Mouse (Mus musculus) neural tube, embryonic 12.5 days (tissue): ENCODE measurements around the gene Best1. TPM values are rescaled to one million over a fixed set of nuclear protein-coding genes. Genes with fewer than 3 reads are reported as not detected.

Experiments
- ATAC-seq: fragments of 200-750 bp; cut with Nextera tagmentation; 2 replicates; pipeline ENCODE4 v1.8.0; 2017; ENCODE audit warnings: low read depth, mild to moderate bottlenecking, moderate TSS enrichment, moderate library complexity; ENCODE audit not compliant: low FRiP score
- H3K27ac ChIP-seq: fragments of 300-500 bp; sonication (generic); 2 replicates; pipeline ENCODE4 v1.5.1; 2016
- H3K27me3 ChIP-seq: fragments of 300-500 bp; sonication (generic); replicated peaks from 2 replicates; pipeline ENCODE4 v1.6.1; 2016; ENCODE audit warnings: mild to moderate bottlenecking
- H3K36me3 ChIP-seq: fragments of 300-500 bp; sonication (generic); 2 replicates; pipeline ENCODE4 v1.6.1; 2016; ENCODE audit warnings: mild to moderate bottlenecking
- H3K4me1 ChIP-seq: fragments of 300-500 bp; sonication (generic); 2 replicates; pipeline ENCODE4 v1.6.1; 2016
- H3K4me2 ChIP-seq: fragments of 300-500 bp; sonication (generic); replicated peaks from 2 replicates; pipeline ENCODE4 v1.6.1; 2016; ENCODE audit warnings: mild to moderate bottlenecking
- H3K4me3 ChIP-seq: fragments of 300-500 bp; sonication (generic); 2 replicates; pipeline ENCODE4 v1.5.1; 2016
- H3K9ac ChIP-seq: fragments of 300-500 bp; sonication (generic); 2 replicates; pipeline ENCODE4 v1.6.1; 2016; ENCODE audit warnings: mild to moderate bottlenecking
- H3K9me3 ChIP-seq: fragments of 300-500 bp; sonication (generic); 2 replicates; pipeline ENCODE4 v1.6.1; 2016; ENCODE audit warnings: mild to moderate bottlenecking
- WGBS: fragments of 180-500 bp; shearing (Covaris S2); methylation state at CpG from one replicate; pipeline ENCODE4 v1.1.7; 2016; 5-methylcytosine and 5-hydroxymethylcytosine counted together
- polyA plus RNA-seq: library from polyadenylated mRNA; unstranded; fragments of >200 nt; fragmentation: Nextera tagmentation; extraction: Ambion mirVana; gene quantifications from 2 replicates; pipeline ENCODE4 v1.2.1, GENCODE M21; 2016

The Best1 gene
- polyA plus RNA-seq, 1 experiment from 2014 or later, result 1.9 TPM

DNA sequence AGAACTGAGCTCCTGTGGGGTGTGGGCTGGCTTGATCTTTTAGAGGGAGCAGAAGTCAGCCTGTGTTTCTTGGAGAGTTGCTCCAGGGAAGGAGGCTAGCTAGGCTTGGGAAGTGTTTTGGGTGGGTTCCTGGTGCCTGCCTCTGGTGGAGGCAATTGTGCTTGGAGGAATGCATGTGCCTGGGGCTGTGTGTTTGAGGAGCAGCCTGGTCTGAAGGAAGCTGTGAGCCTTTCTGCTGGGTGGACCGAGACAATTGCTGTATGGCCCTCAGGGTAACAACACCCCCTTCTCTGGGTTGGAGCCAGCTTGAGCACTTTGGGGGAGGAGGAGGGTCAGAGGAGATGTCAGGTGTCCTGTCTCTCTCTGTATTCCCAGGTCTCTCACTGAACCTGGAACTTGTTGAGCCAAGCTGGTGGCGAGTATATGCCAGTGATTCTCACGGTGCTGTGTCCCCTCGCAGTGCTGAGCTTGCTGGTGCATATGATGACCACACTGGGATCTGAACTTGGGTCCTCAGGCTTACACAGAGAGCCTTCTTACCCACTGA lies 17.9 kb upstream of the Best1 start:
- H3K9me3 ChIP-seq, result no peaks in the 10 kb centered on the region
- peak overlapping the region; percentile 54 for H3K4me3 ChIP-seq
- 64% methylated on average over 4 of the region's 4 CpGs for WGBS
- no peak for ATAC-seq
- 0 out of 2 replicates have a peak overlapping the region, but pooled peaks have one; percentile 30 for H3K9ac ChIP-seq
- H3K4me1 ChIP-seq, result peaks cover 25% of the 10 kb centered on the region
- 0 out of 2 replicates have a peak, but pooled peaks cover 11% of the 10 kb centered on the region for H3K27me3 ChIP-seq
- H3K27ac ChIP-seq, result no peak overlapping the region
- no peaks in the 10 kb centered on the region for H3K36me3 ChIP-seq
- H3K4me2 ChIP-seq, result peak overlapping the region; percentile 90

- Histone ChIP-seq H3K27ac (no peak overlapping the region), H3K27me3 (0 out of 2 replicates have a peak, but pooled peaks cover 11% of the 10 kb centered on the region), H3K4me2 (peak overlapping the region; percentile 90), H3K9me3 (no peaks in the 10 kb centered on the region), H3K4me3 (peak overlapping the region; percentile 54), H3K36me3 (no peaks in the 10 kb centered on the region), H3K9ac (peak overlapping the region; percentile 72), H3K4me1 (peaks cover 25% of the 10 kb centered on the region)
- WGBS, result 5% methylated on average over 3 of the region's 3 CpGs
- ATAC-seq, result peak; percentile 61
Observed at GRCm38 (mm10) chr19:10018527-10018818, 17.0 kb upstream of the Best1 start.

DNA sequence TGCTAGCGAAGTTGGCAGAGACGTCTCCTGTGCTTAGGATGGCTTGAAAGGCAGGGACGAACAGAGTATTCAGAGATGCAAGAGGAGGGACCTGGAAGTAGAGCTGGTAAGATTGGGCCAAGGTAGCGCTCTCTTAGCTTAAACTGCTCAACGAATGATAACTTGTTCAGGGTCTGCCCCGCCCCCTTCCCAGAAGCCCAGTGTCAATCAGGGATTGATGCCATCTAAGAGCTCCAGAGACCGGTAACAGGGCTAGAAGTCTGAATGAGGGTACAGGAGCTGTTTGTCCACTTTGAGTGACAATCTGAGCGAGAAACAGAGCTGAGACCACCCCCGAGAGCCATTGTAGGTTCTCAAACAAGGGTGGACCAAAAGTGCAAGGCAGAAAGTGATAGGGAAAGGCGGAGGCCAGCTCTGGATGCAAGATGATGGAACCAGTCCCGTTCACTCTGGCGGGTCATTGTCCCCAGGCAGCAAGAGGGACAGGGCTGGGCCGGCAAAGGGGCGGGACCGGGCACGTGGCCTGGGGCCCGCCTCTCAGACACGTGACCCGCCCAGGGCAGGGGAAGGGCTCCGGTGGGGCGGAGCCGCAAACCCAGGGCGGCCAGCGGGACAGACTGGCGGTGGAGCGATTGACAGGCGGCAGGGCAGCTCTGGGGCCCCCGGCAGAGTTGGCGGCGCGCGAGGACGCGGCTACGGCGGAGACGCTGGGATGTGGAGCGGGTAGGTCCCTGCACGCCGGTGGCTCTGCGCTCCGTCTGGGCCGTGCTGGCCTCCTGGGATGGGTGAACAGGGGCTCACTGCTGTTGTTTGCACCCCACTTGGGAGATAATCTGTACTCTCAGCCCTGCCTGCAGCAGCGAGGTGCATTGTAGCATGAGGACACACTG lies 16.4 kb upstream of the Best1 start:
- Histone ChIP-seq H3K36me3 (no peaks in the 10 kb centered on the region), H3K4me1 (peaks cover 25% of the 10 kb centered on the region), H3K4me3 (peak overlapping the region; percentile 54), H3K9ac (peak overlapping the region; percentile 72), H3K27ac (no peak overlapping the region), H3K27me3 (0 out of 2 replicates have a peak, but pooled peaks cover 11% of the 10 kb centered on the region), H3K9me3 (no peaks in the 10 kb centered on the region), H3K4me2 (peak overlapping the region; percentile 90)
- ATAC-seq, result peak; percentile 97
- 5% methylated on average over 44 of the region's 44 CpGs for WGBS

- Histone ChIP-seq H3K4me1 (peaks cover 20% of the 10 kb centered on the region), H3K9me3 (no peaks in the 10 kb centered on the region), H3K4me2 (no peak overlapping the region), H3K27ac (no peak overlapping the region), H3K36me3 (no peaks in the 10 kb centered on the region), H3K9ac (no peak overlapping the region), H3K27me3 (0 out of 2 replicates have a peak, but pooled peaks cover 8% of the 10 kb centered on the region), H3K4me3 (no peak overlapping the region)
- 87% methylated on average over 4 of the region's 4 CpGs for WGBS
- ATAC-seq, result no peak
Observed at GRCm38 (mm10) chr19:10016151-10016550, 14.7 kb upstream of the Best1 start.

DNA sequence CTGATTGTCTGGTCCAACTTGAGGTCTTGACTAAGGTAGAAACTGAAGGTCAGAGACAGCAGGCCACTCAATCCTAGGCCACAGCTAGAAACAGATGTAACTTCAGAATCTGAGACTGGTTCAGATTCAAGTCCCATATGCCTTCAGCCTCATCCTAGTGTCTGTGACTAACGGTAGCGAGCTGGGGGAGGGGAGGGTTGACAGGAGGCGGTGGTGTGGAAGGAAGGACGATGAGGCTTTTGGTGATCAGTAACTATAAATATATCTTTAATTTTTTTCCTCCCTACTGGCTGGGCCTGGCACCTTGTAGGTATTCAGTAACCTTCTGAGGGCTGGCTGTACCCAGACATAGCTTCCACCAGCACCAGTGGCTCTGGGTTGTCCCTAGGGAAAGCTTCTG lies 14.0 kb upstream of the Best1 start:
- Histone ChIP-seq H3K9ac (no peak overlapping the region), H3K4me2 (no peak overlapping the region), H3K9me3 (no peaks in the 10 kb centered on the region), H3K36me3 (no peaks in the 10 kb centered on the region), H3K27me3 (0 out of 2 replicates have a peak, but pooled peaks cover 8% of the 10 kb centered on the region), H3K27ac (no peak overlapping the region), H3K4me1 (peaks cover 20% of the 10 kb centered on the region), H3K4me3 (no peak overlapping the region)
- ATAC-seq, result no peak
- WGBS, result 79% methylated on average over 4 of the region's 4 CpGs

GRCm38 (mm10) chr19:10014824-10015223 lies 13.4 kb upstream of the Best1 start:
- peaks cover 20% of the 10 kb centered on the region for H3K4me1 ChIP-seq
- no peak overlapping the region for H3K4me2 ChIP-seq
- 83% methylated on average over 13 of the region's 13 CpGs for WGBS
- H3K27ac ChIP-seq, result no peak overlapping the region
- ATAC-seq, result no peak
- no peaks in the 10 kb centered on the region for H3K9me3 ChIP-seq
- no peak overlapping the region for H3K9ac ChIP-seq
- H3K4me3 ChIP-seq, result no peak overlapping the region
- 0 out of 2 replicates have a peak, but pooled peaks cover 8% of the 10 kb centered on the region for H3K27me3 ChIP-seq
- no peaks in the 10 kb centered on the region for H3K36me3 ChIP-seq

GRCm38 (mm10) chr19:10013913-10014312 lies 12.5 kb upstream of the Best1 start:
- WGBS, result 53% methylated on average over 5 of the region's 5 CpGs
- no peak for ATAC-seq
- no peak overlapping the region for H3K27ac ChIP-seq
- peaks cover 15% of the 10 kb centered on the region for H3K4me1 ChIP-seq
- no peaks in the 10 kb centered on the region for H3K9me3 ChIP-seq
- H3K9ac ChIP-seq, result no peak overlapping the region
- no peak overlapping the region for H3K4me2 ChIP-seq
- H3K27me3 ChIP-seq, result 0 out of 2 replicates have a peak, but pooled peaks cover 2% of the 10 kb centered on the region
- no peak overlapping the region for H3K4me3 ChIP-seq
- no peaks in the 10 kb centered on the region for H3K36me3 ChIP-seq

- Histone ChIP-seq H3K4me1 (peaks cover 9% of the 10 kb centered on the region), H3K36me3 (no peaks in the 10 kb centered on the region), H3K27ac (peak overlapping the region; percentile 42; the same call in 1 of the 2 replicates), H3K9ac (no peak overlapping the region), H3K4me3 (no peak overlapping the region), H3K9me3 (no peaks in the 10 kb centered on the region), H3K27me3 (no peaks in the 10 kb centered on the region), H3K4me2 (no peak overlapping the region)
- ATAC-seq, result no peak
- WGBS, result 48% methylated on average over 3 of the region's 3 CpGs
Observed at GRCm38 (mm10) chr19:10013348-10013747, 11.9 kb upstream of the Best1 start.

DNA sequence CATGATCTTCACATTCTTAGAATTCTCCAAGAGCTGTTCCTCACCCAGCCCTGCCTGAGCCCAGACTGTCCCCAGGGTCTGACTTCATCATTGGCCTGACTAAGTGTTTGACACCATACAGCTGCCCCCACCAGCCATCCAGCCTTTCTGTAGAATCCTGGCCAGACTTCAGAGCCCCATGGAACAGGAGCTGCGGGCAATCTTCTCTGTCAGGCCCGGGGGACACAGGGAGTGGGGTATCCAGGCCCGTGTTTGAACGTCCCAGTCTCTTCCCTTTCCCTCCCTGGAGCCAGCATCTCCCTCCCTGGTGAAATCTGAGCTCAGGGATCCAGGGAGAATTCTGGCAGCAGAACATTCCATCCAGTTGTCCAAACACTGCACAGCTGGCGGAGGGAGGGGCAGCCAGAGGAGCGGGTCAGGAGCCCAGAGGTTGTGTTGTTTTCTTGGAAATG lies 11.4 kb upstream of the Best1 start:
- no peaks in the 10 kb centered on the region for H3K27me3 ChIP-seq
- no peaks in the 10 kb centered on the region for H3K9me3 ChIP-seq
- H3K36me3 ChIP-seq, result no peaks in the 10 kb centered on the region
- H3K4me3 ChIP-seq, result no peak overlapping the region
- H3K9ac ChIP-seq, result 0 out of 2 replicates have a peak overlapping the region, but pooled peaks have one; percentile 21
- ATAC-seq, result no peak
- 34% methylated on average over 6 of the region's 6 CpGs for WGBS
- peaks cover 5% of the 10 kb centered on the region for H3K4me1 ChIP-seq
- H3K27ac ChIP-seq, result peak overlapping the region; percentile 42; the same call in 1 of the 2 replicates
- H3K4me2 ChIP-seq, result no peak overlapping the region

- no peak overlapping the region for H3K4me2 ChIP-seq
- H3K27ac ChIP-seq, result no peak overlapping the region
- H3K36me3 ChIP-seq, result no peaks in the 10 kb centered on the region
- no peaks in the 10 kb centered on the region for H3K9me3 ChIP-seq
- ATAC-seq, result no peak
- no peaks in the 10 kb centered on the region; the same call in 1 of the 2 replicates for H3K4me1 ChIP-seq
- no peak overlapping the region for H3K4me3 ChIP-seq
- H3K9ac ChIP-seq, result no peak overlapping the region
- H3K27me3 ChIP-seq, result no peaks in the 10 kb centered on the region
- 83% methylated on average over 1 of the region's 1 CpGs for WGBS
Observed at GRCm38 (mm10) chr19:10011408-10011807, 10.0 kb upstream of the Best1 start.

DNA sequence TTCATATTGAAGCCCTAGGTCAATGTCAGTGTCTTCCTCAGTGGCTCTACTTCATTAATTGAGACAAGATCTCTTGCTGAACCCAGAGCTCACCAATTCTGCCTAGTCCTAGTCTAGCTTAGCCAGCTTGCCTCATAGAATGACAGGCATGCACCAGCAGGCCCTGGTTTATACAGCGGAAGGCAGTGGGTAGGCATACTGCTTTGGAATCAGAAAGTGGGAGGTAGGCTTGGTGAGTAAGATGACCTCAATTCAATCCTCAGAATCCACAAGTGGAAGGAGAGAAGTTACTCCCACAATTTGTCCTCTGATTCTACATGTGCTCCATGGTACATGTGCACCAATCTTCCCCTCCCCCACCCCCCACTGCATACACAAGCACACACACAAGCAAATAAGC lies 2.3 kb upstream of the Best1 start:
- no peak for ATAC-seq
- H3K27me3 ChIP-seq, result no peaks in the 10 kb centered on the region
- H3K4me1 ChIP-seq, result no peaks in the 10 kb centered on the region

DNA sequence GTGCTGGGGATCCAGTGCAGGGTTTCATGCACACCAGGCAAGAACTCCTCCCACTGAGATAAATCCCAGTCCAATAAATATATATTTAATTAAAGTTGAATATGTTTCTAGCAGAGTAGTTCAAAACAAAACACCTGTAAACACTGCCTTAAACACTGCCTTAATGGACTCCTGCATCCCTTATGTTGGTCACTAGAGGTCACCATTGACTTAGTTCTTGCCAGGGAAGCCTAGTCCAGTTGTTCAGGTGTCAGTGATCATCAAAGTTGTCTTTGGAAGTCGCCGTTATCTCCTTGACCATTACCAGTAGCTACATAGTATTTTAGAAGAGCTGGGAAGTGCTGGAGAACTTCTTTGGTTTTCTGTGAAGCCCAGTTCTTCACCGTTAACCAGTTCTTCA lies 1.1 kb downstream of the Best1 start:
- peak; percentile 41; the same call in 1 of the 2 replicates for ATAC-seq
- Histone ChIP-seq H3K9me3 (no peaks in the 10 kb centered on the region), H3K4me2 (no peak overlapping the region), H3K36me3 (no peaks in the 10 kb centered on the region), H3K27ac (no peak overlapping the region), H3K4me1 (no peaks in the 10 kb centered on the region), H3K4me3 (no peak overlapping the region), H3K27me3 (no peaks in the 10 kb centered on the region), H3K9ac (no peak overlapping the region)
- WGBS, result 33% methylated on average over 3 of the region's 3 CpGs

More for the DNA sequence above, 2.3 kb upstream of the Best1 start:
- Histone ChIP-seq H3K9me3 (no peaks in the 10 kb centered on the region), H3K4me3 (no peak overlapping the region), H3K27ac (no peak overlapping the region), H3K36me3 (no peaks in the 10 kb centered on the region), H3K4me2 (no peak overlapping the region), H3K9ac (no peak overlapping the region)
- WGBS, result 85% methylated on average over 1 of the region's 1 CpGs
